ENCODE assay signal across 8 mouse cellular contexts in the genomic region with DNA sequence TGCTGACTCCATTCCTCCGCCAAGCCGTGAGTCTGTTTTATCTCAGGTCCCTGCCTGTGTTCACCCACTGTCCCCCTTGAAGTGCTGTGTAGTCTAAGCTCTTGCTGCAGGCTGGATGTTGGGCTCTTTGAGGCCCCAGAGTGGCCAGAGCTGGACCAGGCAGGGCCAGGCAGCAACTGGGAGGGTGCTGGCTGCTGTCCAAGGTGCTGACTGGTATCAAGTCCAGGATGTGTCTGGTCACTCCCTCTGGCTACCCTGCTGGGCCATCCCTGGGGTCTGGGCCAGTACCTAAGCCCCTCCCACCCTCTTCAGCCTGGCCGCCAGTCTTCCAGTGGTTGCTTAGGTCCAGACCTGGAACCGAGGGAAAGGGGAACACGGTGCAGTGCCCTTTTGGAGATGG. TPM values are rescaled to one million over a fixed set of nuclear protein-coding genes. Genes with fewer than 3 reads are reported as not detected.
A peak's percentile ranks its signal among the peaks of the same experiment; 100 is the strongest.
DNase-seq lines count a peak whose midpoint lies in the region; ATAC-seq lines count a peak whose summit lies in the region.

No protein-coding gene starts in this region.

- H3K4me3 ChIP-seq in lung, embryonic 15.5 days = no peak overlapping the region
- no peak overlapping the region for H3K4me3 ChIP-seq in stomach, embryonic 14.5 days (ENCODE audit: low read depth, low read length)
- no peak overlapping the region for H3K4me3 ChIP-seq in forebrain, embryonic 13.5 days

- no peak overlapping the region for H3K27ac ChIP-seq in lung, embryonic 15.5 days
- no peak overlapping the region for H3K27ac ChIP-seq in stomach, embryonic 14.5 days (ENCODE audit: low read length)
- no peak overlapping the region for H3K27ac ChIP-seq in forebrain, embryonic 13.5 days

- H3K36me3 ChIP-seq in lung, embryonic 15.5 days = no peaks in the 10 kb centered on the region
- no peaks in the 10 kb centered on the region for H3K36me3 ChIP-seq in stomach, embryonic 14.5 days (ENCODE audit: control insufficient read depth, insufficient read depth, low read length)
- H3K36me3 ChIP-seq in forebrain, embryonic 13.5 days (ENCODE audit: poor library complexity, severe bottlenecking) = no peaks in the 10 kb centered on the region

- no peak overlapping the region for H3K9ac ChIP-seq in lung, embryonic 15.5 days
- H3K9ac ChIP-seq in stomach, embryonic 14.5 days (replicated peaks; ENCODE audit: low read depth, low read length) = no peak overlapping the region
- no peak overlapping the region for H3K9ac ChIP-seq in forebrain, embryonic 13.5 days

- WGBS in lung, embryonic 15.5 days = 18% methylated on average over 5 of the region's 5 CpGs
- 9% methylated on average over 5 of the region's 5 CpGs for WGBS in stomach, embryonic 14.5 days
- 11% methylated on average over 5 of the region's 5 CpGs for WGBS in forebrain, embryonic 13.5 days

- no peaks in the 10 kb centered on the region for H3K9me3 ChIP-seq in lung, embryonic 15.5 days
- H3K9me3 ChIP-seq in stomach, embryonic 14.5 days (ENCODE audit: control insufficient read depth, low read depth, low read length) = no peaks in the 10 kb centered on the region
- H3K9me3 ChIP-seq in forebrain, embryonic 13.5 days (replicated peaks) = no peaks in the 10 kb centered on the region

- 0 out of 2 replicates have a peak, but pooled peaks have one; percentile 6 for ATAC-seq in lung, embryonic 15.5 days (ENCODE audit: borderline replicate concordance, extremely low read depth, low FRiP score, low TSS enrichment)
- ATAC-seq in stomach, embryonic 14.5 days (ENCODE audit: insufficient number of reproducible peaks, insufficient read depth, low FRiP score, low read depth) = 0 out of 2 replicates have a peak, but pooled peaks have one; percentile 38
- ATAC-seq in forebrain, embryonic 13.5 days = no peak

- 0 out of 2 replicates have a peak, but pooled peaks cover 4% of the 10 kb centered on the region for H3K27me3 ChIP-seq in lung, embryonic 15.5 days
- H3K27me3 ChIP-seq in stomach, embryonic 14.5 days (ENCODE audit: control insufficient read depth, insufficient read depth, low read length) = no peaks in the 10 kb centered on the region
- H3K27me3 ChIP-seq in forebrain, embryonic 13.5 days = 0 out of 2 replicates have a peak, but pooled peaks cover 3% of the 10 kb centered on the region

- peak; percentile 41 for DNase-seq in 3134 (ENCODE audit: extremely low read depth, insufficient read length, low spot score)
- DNase-seq in B cell, adult 2 months = peak; percentile 22 to 24
- peak; percentile 33 for DNase-seq in cerebellum, adult 8-10 months
- DNase-seq in gastrocnemius, postnatal 4 days (ENCODE audit: low spot score in 2 of 2) = peak; percentile 69 to 84
- peak; percentile 41 to 60 for DNase-seq in kidney, adult 8-10 months

- H3K4me1 ChIP-seq in lung, embryonic 15.5 days = peaks cover 7% of the 10 kb centered on the region; the same call in 1 of the 2 replicates
- H3K4me1 ChIP-seq in stomach, embryonic 14.5 days (ENCODE audit: control insufficient read depth, insufficient read depth, low read length) = no peaks in the 10 kb centered on the region; the same call in 1 of the 2 replicates
- peaks cover 13% of the 10 kb centered on the region for H3K4me1 ChIP-seq in forebrain, embryonic 13.5 days

- H3K4me2 ChIP-seq in lung, embryonic 15.5 days = no peak overlapping the region
- no peak overlapping the region for H3K4me2 ChIP-seq in stomach, embryonic 14.5 days (replicated peaks; ENCODE audit: low read depth, low read length)
- no peak overlapping the region for H3K4me2 ChIP-seq in forebrain, embryonic 13.5 days

RNA-seq across cellular contexts. Expression of a gene that starts 1.1 kb away (rescaled TPM):
- 100 to 1,000 TPM; 164 to 169 TPM for total RNA-seq in gastrocnemius, postnatal 4 days (2021)
- polyA plus RNA-seq in lung, embryonic 15.5 days (2015; fragmentation: Nextera tagmentation; extraction: Ambion mirVana) = 0.96 and 1.8 TPM in 2 replicates
- 0.78 and 1.1 TPM in 2 replicates for polyA plus RNA-seq in stomach, embryonic 14.5 days (2014; fragmentation: Nextera tagmentation; extraction: Ambion mirVana)
- polyA plus RNA-seq in forebrain, embryonic 13.5 days (2015; fragmentation: Nextera tagmentation; extraction: Ambion mirVana) = 0.09 and 0.16 TPM in 2 replicates

RNA-seq across cellular contexts. Expression of a gene that starts 13.8 kb away (rescaled TPM):
- total RNA-seq in gastrocnemius, postnatal 4 days (2021) = 100 to 1,000 TPM; 143 TPM
- polyA plus RNA-seq in lung, embryonic 15.5 days (2015; fragmentation: Nextera tagmentation; extraction: Ambion mirVana) = 0.47 and 0.49 TPM in 2 replicates
- 0.17 and 0.57 TPM in 2 replicates for polyA plus RNA-seq in stomach, embryonic 14.5 days (2014; fragmentation: Nextera tagmentation; extraction: Ambion mirVana)
- polyA plus RNA-seq in forebrain, embryonic 13.5 days (2015; fragmentation: Nextera tagmentation; extraction: Ambion mirVana) = 0.13 and 0.49 TPM in 2 replicates

RNA-seq across cellular contexts. Expression of a gene that starts 32.1 kb away (rescaled TPM):
- total RNA-seq in gastrocnemius, postnatal 4 days (2021) = 10 to 100 TPM; 88.6 to 91.6 TPM
- polyA plus RNA-seq in lung, embryonic 15.5 days (2015; fragmentation: Nextera tagmentation; extraction: Ambion mirVana) = 16.7 and 17.7 TPM in 2 replicates
- polyA plus RNA-seq in stomach, embryonic 14.5 days (2014; fragmentation: Nextera tagmentation; extraction: Ambion mirVana) = 12.5 and 13.7 TPM in 2 replicates
- polyA plus RNA-seq in forebrain, embryonic 13.5 days (2015; fragmentation: Nextera tagmentation; extraction: Ambion mirVana) = 8.1 and 8.4 TPM in 2 replicates

RNA-seq across cellular contexts. Expression of a gene that starts 48.1 kb away (rescaled TPM):
- total RNA-seq in gastrocnemius, postnatal 4 days (2021) = under 1 TPM in 1 of 2 experiments, not detected in 1; 0.88 TPM
- polyA plus RNA-seq in lung, embryonic 15.5 days (2015; fragmentation: Nextera tagmentation; extraction: Ambion mirVana) = 1.2 TPM in 2 replicates
- 1.4 TPM in 2 replicates for polyA plus RNA-seq in stomach, embryonic 14.5 days (2014; fragmentation: Nextera tagmentation; extraction: Ambion mirVana)
- 2.9 TPM in 2 replicates for polyA plus RNA-seq in forebrain, embryonic 13.5 days (2015; fragmentation: Nextera tagmentation; extraction: Ambion mirVana)

Comparison
In these comparisons a context has a peak if more than half of its experiments do, and no peak if none do; other contexts are left out.
1. DNase-seq: peak in every context shown above with its lines; median percentile 76 in gastrocnemius, postnatal 4 days; 50 in kidney, adult 8-10 months; 41 in 3134; 33 in cerebellum, adult 8-10 months; 23 in B cell, adult 2 months.